Mouse (Mus musculus) spleen, embryonic (tissue): ENCODE measurements around the gene Ibtk.

ENCODE experiments used
- CTCF ChIA-PET: fragments of 350-600 bp; sonication (Branson Sonifier 250); formaldehyde crosslinking; loops from one replicate; lab custom pipeline; 2022; lab: Charles Lee

The Ibtk gene

DNA sequence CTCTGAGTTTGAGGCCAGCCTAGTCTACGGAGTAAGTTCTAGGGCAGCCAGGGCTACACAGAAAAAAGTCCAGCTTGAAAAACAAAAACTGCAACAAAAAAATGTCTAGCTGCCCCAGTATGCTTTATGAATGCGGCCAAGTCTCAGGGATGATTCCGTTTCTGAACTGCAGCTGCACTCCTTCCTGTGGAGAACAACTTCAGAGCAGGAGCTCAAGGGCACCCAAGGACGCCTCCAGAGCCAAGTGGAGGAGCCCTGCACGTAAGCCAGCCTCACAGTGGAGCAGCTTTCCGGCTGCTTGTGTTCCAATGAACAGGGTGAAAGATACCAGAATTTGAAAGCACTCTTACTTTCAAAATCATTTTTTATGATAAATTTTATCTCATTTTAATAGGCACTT is 41.8 kb downstream of the Ibtk start:
- CTCF ChIA-PET: no interaction called here

DNA sequence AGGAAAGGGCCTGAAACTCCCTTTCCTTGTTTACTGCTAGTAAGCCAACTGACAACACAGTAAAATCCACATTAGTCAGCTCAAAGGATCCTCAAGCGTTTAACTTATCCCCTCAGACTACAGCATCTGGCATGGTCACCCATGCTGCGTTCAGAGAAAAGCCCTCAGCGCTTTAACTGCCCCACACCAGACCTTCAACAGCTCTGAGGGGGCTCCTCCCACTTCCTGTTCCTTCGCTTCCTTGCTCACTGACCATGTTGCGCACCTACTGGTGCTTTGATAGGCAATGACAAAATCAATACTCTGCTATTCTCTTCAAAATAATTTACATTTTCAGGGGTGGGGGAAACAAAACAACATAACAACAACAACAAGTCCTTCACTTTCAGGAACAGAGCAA is 47.2 kb downstream of the Ibtk start:
- CTCF ChIA-PET: no interaction called here

DNA sequence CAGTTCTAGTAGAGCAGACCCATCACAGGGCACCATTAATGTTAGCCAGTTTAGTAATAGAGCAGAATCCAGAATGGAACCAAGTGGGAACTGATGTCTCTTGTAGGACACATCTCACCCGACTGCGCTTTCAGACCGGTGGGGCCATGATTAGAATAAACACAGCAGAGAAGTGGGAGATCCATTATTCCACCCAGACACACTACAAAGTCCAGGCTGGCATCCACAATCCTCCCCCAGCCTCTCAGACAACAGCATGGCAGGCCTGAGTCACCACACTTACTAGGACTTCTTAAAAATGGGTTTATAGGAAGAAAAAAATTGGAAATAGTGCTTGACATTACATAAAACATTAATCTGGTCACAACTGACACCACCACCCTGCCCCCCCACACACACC is 53.5 kb downstream of the Ibtk start:
- CTCF ChIA-PET: no interaction called here

DNA sequence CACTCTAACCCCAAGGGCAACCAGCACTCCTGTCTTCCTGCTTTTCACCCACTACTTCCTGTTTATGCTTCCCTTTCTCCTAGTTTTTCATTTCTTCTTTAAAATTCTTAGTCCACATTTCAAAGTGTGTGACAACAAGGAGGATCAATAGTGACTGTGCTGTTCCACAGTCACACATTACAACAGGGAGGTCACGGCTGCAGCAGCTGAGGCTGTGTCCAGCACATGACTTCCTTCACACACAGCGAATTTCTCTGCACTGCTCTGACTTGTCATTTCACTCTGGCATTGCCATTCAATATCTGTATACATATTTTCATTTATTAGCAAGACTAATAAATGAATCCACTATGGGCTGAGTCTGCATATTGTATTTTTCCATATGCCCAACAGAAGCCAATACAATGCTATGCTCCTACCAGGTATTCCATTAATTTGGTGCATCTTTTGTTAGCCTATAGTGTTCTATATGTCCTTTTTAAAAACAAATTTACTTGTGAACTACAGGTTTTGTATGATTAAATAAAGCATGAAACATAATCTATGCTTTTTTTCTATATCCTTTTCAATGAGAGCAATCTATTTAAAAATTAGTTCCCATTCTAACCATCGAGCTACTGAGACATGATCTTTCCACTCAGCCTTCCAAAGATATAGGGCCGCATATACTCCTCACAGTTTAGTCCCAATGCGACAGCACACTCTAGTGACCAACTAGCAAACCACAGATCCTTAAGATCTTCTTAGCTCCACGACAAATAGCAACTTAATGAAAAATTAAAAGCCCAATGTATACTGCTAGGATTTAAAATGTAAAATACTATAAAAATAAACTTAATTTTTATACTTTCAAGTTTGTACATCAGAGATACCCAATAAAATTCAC is 55.7 kb downstream of the Ibtk start:
- CTCF ChIA-PET: no interaction called here

DNA sequence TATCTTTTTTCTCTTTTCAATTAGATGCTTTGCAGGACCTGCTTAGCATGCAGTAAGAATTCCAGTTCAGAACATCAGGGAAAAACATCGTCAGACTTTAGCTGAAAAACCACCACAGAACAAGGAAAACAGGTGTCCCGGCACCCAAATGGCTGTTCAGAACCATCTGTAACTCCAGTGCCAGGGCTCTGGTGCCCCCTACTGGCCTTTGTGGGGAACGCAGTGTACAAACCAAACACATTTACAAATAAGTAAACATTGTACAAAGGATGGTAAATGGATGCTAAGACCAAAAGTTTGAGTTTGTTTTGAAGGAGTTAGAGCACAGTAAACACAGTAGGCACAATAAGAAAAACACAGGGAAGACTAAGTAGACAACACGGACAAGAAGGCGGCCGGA is 64.1 kb downstream of the Ibtk start:
- CTCF ChIA-PET: no interaction called here

DNA sequence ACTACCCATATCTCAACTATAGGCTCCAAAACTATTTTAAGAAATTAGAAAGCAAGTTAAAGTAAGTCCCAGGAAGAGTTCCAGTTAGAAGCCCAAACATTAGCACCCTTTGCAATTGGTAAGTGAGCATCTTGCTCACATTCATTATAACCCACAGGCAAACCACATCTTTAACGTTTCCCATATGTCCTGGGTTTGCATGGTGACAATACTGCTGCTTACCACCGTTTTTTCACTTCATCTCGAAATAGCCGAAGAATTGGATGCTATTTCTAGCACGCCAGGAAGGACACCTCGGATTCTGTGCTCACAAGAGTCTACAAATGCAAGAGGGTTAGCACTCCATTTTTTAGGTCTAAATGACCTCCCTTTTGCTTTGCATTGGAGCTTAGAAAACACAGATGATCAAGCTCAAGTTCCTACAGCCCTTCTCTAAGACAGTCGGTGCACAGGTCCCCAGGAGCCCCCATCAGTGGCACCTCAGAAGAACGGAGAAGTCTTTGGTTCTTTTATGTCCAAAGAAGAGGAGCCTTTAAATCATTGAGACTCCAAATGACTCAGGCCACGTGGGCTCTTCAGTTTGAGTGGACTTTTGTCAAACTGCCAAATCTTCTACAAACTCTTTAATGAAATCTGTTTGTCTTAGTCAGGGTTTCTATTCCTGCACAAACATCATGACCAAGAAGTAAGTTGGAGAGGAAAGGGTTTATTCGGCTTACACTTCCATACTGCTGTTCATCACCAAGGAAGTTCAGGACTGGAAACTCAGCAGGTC is 73.8 kb downstream of the Ibtk start:
- CTCF ChIA-PET: no interaction called here

DNA sequence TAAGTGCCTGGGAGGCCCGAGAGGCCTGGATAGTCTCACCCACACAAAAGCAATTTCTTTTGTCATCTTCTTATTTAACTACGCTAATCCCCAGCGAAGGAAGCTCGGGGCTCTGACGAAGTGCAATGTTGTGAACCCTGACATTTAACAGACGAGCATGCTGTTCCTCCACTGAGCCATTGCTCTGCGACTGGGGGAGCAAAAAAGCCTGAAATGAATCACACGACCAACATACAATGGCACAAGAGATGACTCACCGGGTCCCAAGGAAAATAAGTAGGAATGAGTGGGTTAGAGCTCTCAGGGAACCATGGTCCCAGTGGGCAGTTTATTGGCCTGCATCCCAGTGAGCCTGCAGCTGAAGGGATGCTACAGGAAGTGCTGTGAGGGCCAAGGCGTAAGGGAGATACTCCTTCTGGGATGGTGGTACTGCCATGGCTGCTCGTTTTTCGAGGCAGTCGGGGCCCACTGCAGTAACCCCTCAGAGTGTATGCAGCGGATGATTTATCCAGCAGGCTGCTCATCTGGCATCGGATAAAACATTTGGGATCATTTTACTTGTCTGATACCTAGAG is 75.1 kb downstream of the Ibtk start:
- CTCF ChIA-PET: no interaction called here

DNA sequence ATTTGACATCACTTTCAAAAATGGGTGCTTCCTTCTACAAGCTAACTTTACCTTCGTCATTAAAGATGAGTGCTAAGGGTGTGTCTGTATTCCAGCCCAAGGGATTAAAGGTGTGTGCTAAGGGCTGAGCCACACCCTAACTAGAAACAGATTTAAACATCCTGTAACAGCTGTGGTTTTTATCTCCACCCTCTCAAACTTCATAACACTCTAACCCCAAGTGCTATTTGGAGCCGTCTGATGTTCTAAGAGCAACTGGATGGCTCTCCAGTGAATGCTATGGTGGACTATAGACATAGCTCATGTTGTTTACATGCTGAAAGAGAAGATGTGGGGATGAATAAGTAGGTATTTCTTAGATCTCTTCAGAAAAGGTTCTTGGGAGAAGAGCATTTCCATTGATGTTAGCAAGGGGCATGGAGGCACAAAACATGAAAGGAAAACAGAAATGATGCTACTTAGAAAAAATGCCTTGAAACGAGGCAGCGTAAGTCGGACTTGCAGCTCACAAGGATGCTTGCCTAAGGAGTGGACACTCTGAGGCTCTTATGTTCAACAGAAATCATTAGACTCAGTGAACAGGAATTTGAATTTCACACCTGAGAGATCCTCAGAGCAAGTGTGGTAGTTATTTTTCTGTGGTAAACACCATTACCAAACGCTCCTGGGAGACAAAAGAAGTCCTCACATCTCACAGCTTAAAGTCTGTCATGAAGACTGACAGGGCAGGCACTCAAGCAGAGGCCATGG is 77.4 kb downstream of the Ibtk start:
- CTCF ChIA-PET: no interaction called here

DNA sequence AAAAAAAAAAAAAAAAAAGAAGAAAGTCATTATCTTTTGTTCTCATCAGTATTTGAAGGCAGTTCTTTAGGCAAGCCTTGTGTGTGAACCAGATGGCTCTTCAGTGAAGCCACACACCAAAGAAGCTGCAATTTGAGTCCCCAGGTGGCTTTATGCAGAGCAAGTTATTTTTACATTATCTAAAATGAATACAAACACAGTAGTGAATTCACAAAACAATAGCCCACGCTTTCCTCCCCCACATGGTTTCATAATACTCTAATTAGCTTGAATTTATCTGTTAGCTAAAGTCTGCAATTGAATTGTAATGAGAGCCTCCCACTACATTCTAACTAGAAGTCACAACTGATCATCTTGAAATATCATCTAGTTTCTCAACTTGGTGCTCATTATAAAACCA is 84.8 kb downstream of the Ibtk start:
- CTCF ChIA-PET: no interaction called here

DNA sequence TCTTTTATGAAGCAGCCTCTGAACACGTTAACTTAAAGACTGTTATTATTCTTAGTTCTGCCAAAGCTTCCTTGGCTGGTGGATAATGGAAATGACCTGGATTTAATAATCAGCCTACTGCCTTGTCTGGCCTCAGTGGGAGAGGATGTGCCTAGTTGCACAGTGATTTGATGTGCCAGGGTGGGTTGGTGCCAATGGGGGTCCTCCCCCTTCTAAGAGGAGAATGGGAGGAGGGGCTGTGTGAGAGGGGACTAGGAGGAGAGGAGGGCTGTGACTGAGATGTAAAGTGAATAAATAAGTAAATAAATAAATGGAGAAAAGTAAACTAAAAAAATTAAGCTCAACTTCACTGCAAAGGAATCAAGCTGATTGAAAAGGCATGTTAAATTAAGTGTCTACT is 85.3 kb downstream of the Ibtk start:
- CTCF ChIA-PET: no interaction called here

DNA sequence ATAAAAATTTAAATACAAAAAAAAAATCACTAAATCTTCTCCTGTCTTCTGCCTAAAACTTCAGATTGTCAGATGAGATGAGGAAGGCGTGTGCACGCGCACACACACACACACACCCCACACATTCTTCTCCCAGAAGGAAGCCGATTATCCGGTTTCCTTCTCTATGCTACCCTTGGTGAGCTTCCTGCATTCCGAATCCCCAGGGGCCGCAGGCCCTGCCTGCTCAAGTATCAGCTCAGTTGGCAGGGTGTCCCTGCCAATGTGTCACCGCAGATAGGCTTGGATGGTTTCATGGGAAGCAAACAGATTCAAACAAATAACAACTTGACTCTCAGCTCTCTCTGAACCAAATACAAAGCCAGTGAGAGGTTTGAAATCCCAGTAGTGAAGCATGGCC is 86.0 kb downstream of the Ibtk start:
- CTCF ChIA-PET: no interaction called here

DNA sequence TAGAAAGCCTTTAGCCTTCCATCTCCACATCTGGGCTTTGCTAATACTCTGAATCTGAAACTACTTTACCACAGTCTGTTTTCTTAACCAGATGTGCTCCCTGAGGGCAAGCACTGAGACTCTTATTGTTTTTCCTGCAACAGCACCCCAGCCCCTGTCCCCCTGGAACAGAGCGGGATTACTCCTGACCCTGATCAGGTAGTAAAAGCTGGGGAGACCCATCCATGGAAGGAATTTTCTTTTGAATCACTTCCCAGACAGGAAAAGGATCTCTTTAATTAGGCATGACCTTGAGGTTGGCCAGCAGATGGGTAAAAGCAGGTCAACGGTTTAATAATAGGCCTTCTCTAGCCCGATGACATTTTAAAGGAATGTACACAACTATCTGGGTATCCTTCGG is 95.7 kb downstream of the Ibtk start:
- CTCF ChIA-PET: no interaction called here

DNA sequence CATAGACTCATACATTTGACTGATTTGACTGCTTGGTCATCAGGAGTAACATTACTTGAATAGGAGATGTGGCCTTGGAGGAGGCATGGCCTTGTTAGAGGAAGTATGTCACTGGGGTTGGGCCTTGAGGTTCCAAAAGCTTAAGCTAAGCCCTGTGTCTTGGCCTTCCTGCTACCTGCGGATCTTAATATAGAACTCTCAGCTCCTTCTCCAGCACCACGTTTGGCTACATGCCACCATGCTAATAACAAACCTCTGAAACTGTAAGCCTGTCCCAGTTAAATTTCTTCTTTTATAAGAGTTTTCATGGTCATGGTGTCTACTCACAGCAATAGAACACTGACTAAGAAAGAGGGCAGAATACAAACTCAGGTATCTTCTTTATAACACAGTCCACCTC is 110.9 kb downstream of the Ibtk start:
- CTCF ChIA-PET: no interaction called here
